Mouse (Mus musculus) stomach, embryonic 15.5 days (tissue): ENCODE measurements around the gene Atl1. TPM values are rescaled to one million over a fixed set of nuclear protein-coding genes. Genes with fewer than 3 reads are reported as not detected.

Experiments
- ATAC-seq: fragments of 200-750 bp; cut with Nextera tagmentation; 2 replicates; pipeline ENCODE4 v1.8.0; 2017; ENCODE audit warnings: low read depth, moderate number of reproducible peaks, moderate TSS enrichment; ENCODE audit not compliant: insufficient read depth, low FRiP score
- H3K27ac ChIP-seq: fragments of 300-500 bp; sonication (generic); 2 replicates; pipeline ENCODE4 v1.5.1; 2015; ENCODE audit warnings: mild to moderate bottlenecking, inconsistent platforms
- H3K27me3 ChIP-seq: fragments of 300-500 bp; sonication (generic); replicated peaks from 2 replicates; pipeline ENCODE4 v1.6.1; 2015; ENCODE audit warnings: inconsistent platforms
- H3K36me3 ChIP-seq: fragments of 300-500 bp; sonication (generic); 2 replicates; pipeline ENCODE4 v1.6.1; 2015; ENCODE audit warnings: inconsistent platforms
- H3K4me1 ChIP-seq: fragments of 300-500 bp; sonication (generic); 2 replicates; pipeline ENCODE4 v1.6.1; 2015; ENCODE audit warnings: inconsistent platforms
- H3K4me2 ChIP-seq: fragments of 300-500 bp; sonication (generic); 2 replicates; pipeline ENCODE4 v1.6.1; 2015; ENCODE audit warnings: mild to moderate bottlenecking, inconsistent platforms
- H3K4me3 ChIP-seq: fragments of 300-500 bp; sonication (generic); replicated peaks from 2 replicates; pipeline ENCODE4 v1.5.1; 2015; ENCODE audit warnings: inconsistent platforms
- H3K9ac ChIP-seq: fragments of 300-500 bp; sonication (generic); 2 replicates; pipeline ENCODE4 v1.6.1; 2015; ENCODE audit warnings: inconsistent platforms
- H3K9me3 ChIP-seq: fragments of 300-500 bp; sonication (generic); 2 replicates; pipeline ENCODE4 v1.6.1; 2016; ENCODE audit warnings: inconsistent platforms
- WGBS: fragments of 180-500 bp; shearing (Covaris S2); methylation state at CpG from one replicate; pipeline ENCODE4 v1.1.7; 2015; 5-methylcytosine and 5-hydroxymethylcytosine counted together
- polyA plus RNA-seq: library from polyadenylated mRNA; unstranded; fragments of >200 nt; fragmentation: Nextera tagmentation; extraction: Ambion mirVana; gene quantifications from 2 replicates; pipeline ENCODE4 v1.2.1, GENCODE M21; 2015

Atl1 gene
- polyA plus RNA-seq, 1 experiment from 2014 or later, result 6.9 TPM

GRCm38 (mm10) chr12:69912737-69913136 is 20.3 kb downstream of the Atl1 start:
- H3K4me3 ChIP-seq, result no peak overlapping the region
- H3K9ac ChIP-seq, result no peak overlapping the region
- H3K27me3 ChIP-seq, result no peaks in the 10 kb centered on the region
- H3K36me3 ChIP-seq, result no peaks in the 10 kb centered on the region
- ATAC-seq, result no peak
- no peak overlapping the region for H3K4me2 ChIP-seq
- WGBS, result 80% methylated on average over 7 of the region's 7 CpGs
- H3K9me3 ChIP-seq, result no peaks in the 10 kb centered on the region
- H3K27ac ChIP-seq, result no peak overlapping the region
- H3K4me1 ChIP-seq, result peaks cover 8% of the 10 kb centered on the region

GRCm38 (mm10) chr12:69917870-69918269 is 25.5 kb downstream of the Atl1 start:
- Histone ChIP-seq H3K4me1 (no peaks in the 10 kb centered on the region), H3K9me3 (no peaks in the 10 kb centered on the region), H3K36me3 (no peaks in the 10 kb centered on the region), H3K27ac (no peak overlapping the region), H3K4me2 (no peak overlapping the region), H3K9ac (no peak overlapping the region), H3K27me3 (no peaks in the 10 kb centered on the region), H3K4me3 (no peak overlapping the region)
- ATAC-seq, result no peak
- 84% methylated on average over 2 of the region's 2 CpGs for WGBS

GRCm38 (mm10) chr12:69922099-69922498 is 29.7 kb downstream of the Atl1 start:
- H3K9me3 ChIP-seq, result no peaks in the 10 kb centered on the region
- H3K4me1 ChIP-seq, result no peaks in the 10 kb centered on the region
- H3K36me3 ChIP-seq, result no peaks in the 10 kb centered on the region
- H3K4me2 ChIP-seq, result no peak overlapping the region
- whole genome bisulfite sequencing, result 56% methylated on average over 1 of the region's 1 CpGs
- H3K27me3 ChIP-seq, result no peaks in the 10 kb centered on the region
- H3K27ac ChIP-seq, result no peak overlapping the region
- H3K9ac ChIP-seq, result no peak overlapping the region
- H3K4me3 ChIP-seq, result no peak overlapping the region
- ATAC-seq, result no peak

GRCm38 (mm10) chr12:69923128-69923527 is 30.7 kb downstream of the Atl1 start:
- Histone ChIP-seq H3K27ac (no peak overlapping the region), H3K4me1 (no peaks in the 10 kb centered on the region), H3K9ac (no peak overlapping the region), H3K4me2 (no peak overlapping the region), H3K4me3 (no peak overlapping the region), H3K27me3 (no peaks in the 10 kb centered on the region), H3K36me3 (no peaks in the 10 kb centered on the region), H3K9me3 (no peaks in the 10 kb centered on the region)
- no peak for ATAC-seq
- WGBS, result 74% methylated on average over 3 of the region's 3 CpGs

- Histone ChIP-seq H3K4me1 (no peaks in the 10 kb centered on the region), H3K27ac (no peak overlapping the region), H3K4me3 (no peak overlapping the region), H3K9ac (no peak overlapping the region), H3K36me3 (no peaks in the 10 kb centered on the region), H3K9me3 (no peaks in the 10 kb centered on the region), H3K4me2 (no peak overlapping the region), H3K27me3 (no peaks in the 10 kb centered on the region)
- no peak for ATAC-seq
- WGBS, result 56% methylated on average over 3 of the region's 3 CpGs
These were observed 31.2 kb downstream of the Atl1 start for GRCm38 (mm10) chr12:69923603-69924002.

GRCm38 (mm10) chr12:69924012-69924411 is 31.6 kb downstream of the Atl1 start:
- H3K4me3 ChIP-seq, result no peak overlapping the region
- WGBS, result 18% methylated on average over 5 of the region's 5 CpGs
- no peak for ATAC-seq
- no peak overlapping the region for H3K4me2 ChIP-seq
- no peaks in the 10 kb centered on the region for H3K4me1 ChIP-seq
- no peak overlapping the region for H3K9ac ChIP-seq
- H3K27me3 ChIP-seq, result no peaks in the 10 kb centered on the region
- H3K9me3 ChIP-seq, result no peaks in the 10 kb centered on the region
- no peaks in the 10 kb centered on the region for H3K36me3 ChIP-seq
- H3K27ac ChIP-seq, result no peak overlapping the region

GRCm38 (mm10) chr12:69926716-69927115 is 34.3 kb downstream of the Atl1 start:
- Histone ChIP-seq H3K27ac (no peak overlapping the region), H3K9ac (no peak overlapping the region), H3K27me3 (no peaks in the 10 kb centered on the region), H3K4me2 (no peak overlapping the region), H3K4me1 (no peaks in the 10 kb centered on the region), H3K4me3 (no peak overlapping the region), H3K9me3 (no peaks in the 10 kb centered on the region), H3K36me3 (no peaks in the 10 kb centered on the region)
- 48% methylated on average over 7 of the region's 7 CpGs for WGBS
- ATAC-seq, result no peak; the same call in 1 of the 2 replicates

- Histone ChIP-seq H3K9ac (no peak overlapping the region), H3K36me3 (no peaks in the 10 kb centered on the region), H3K4me2 (no peak overlapping the region), H3K9me3 (no peaks in the 10 kb centered on the region), H3K4me1 (no peaks in the 10 kb centered on the region), H3K4me3 (no peak overlapping the region), H3K27me3 (no peaks in the 10 kb centered on the region), H3K27ac (no peak overlapping the region)
- no peak for ATAC-seq
- 69% methylated on average over 5 of the region's 5 CpGs for WGBS
These were observed 45.3 kb downstream of the Atl1 start for GRCm38 (mm10) chr12:69937731-69938130.

- Histone ChIP-seq H3K4me2 (no peak overlapping the region), H3K9ac (no peak overlapping the region), H3K27me3 (no peaks in the 10 kb centered on the region), H3K4me1 (no peaks in the 10 kb centered on the region), H3K9me3 (no peaks in the 10 kb centered on the region), H3K27ac (no peak overlapping the region), H3K4me3 (no peak overlapping the region), H3K36me3 (no peaks in the 10 kb centered on the region)
- 71% methylated on average over 2 of the region's 2 CpGs for WGBS
- ATAC-seq, result no peak
These were observed 46.9 kb downstream of the Atl1 start for GRCm38 (mm10) chr12:69939291-69939690.

GRCm38 (mm10) chr12:69941655-69942329 is 49.4 kb downstream of the Atl1 start:
- Histone ChIP-seq H3K9me3 (no peaks in the 10 kb centered on the region), H3K4me1 (no peaks in the 10 kb centered on the region), H3K27ac (no peak overlapping the region), H3K9ac (no peak overlapping the region), H3K27me3 (no peaks in the 10 kb centered on the region), H3K4me3 (no peak overlapping the region), H3K36me3 (no peaks in the 10 kb centered on the region), H3K4me2 (no peak overlapping the region)
- 36% methylated on average over 1 of the region's 1 CpGs for WGBS
- no peak for ATAC-seq

- no peak for ATAC-seq
- no peaks in the 10 kb centered on the region for H3K36me3 ChIP-seq
- no peak overlapping the region for H3K27ac ChIP-seq
- no peaks in the 10 kb centered on the region for H3K27me3 ChIP-seq
- H3K9ac ChIP-seq, result no peak overlapping the region
- no peak overlapping the region for H3K4me3 ChIP-seq
- H3K4me2 ChIP-seq, result no peak overlapping the region
- WGBS, result 92% methylated on average over 5 of the region's 5 CpGs
- H3K4me1 ChIP-seq, result no peaks in the 10 kb centered on the region
- H3K9me3 ChIP-seq, result no peaks in the 10 kb centered on the region
These were observed 53.4 kb downstream of the Atl1 start for GRCm38 (mm10) chr12:69945861-69946260.

GRCm38 (mm10) chr12:69947502-69947901 is 55.1 kb downstream of the Atl1 start:
- Histone ChIP-seq H3K4me2 (no peak overlapping the region), H3K27ac (no peak overlapping the region), H3K4me1 (no peaks in the 10 kb centered on the region), H3K9ac (no peak overlapping the region), H3K9me3 (no peaks in the 10 kb centered on the region), H3K27me3 (no peaks in the 10 kb centered on the region), H3K4me3 (no peak overlapping the region), H3K36me3 (no peaks in the 10 kb centered on the region)
- WGBS, result 54% methylated on average over 3 of the region's 3 CpGs
- ATAC-seq, result no peak

GRCm38 (mm10) chr12:69957378-69957777 is 65.0 kb downstream of the Atl1 start:
- WGBS, result 85% methylated on average over 2 of the region's 2 CpGs
- H3K4me3 ChIP-seq, result no peak overlapping the region

More at GRCm38 (mm10) chr12:69957378-69957777, 65.0 kb downstream of the Atl1 start:
- H3K9ac ChIP-seq, result no peak overlapping the region
- H3K27me3 ChIP-seq, result no peaks in the 10 kb centered on the region
- no peak overlapping the region for H3K27ac ChIP-seq
- ATAC-seq, result no peak
- no peaks in the 10 kb centered on the region for H3K9me3 ChIP-seq
- H3K36me3 ChIP-seq, result 0 out of 2 replicates have a peak, but pooled peaks cover 3% of the 10 kb centered on the region
- H3K4me2 ChIP-seq, result no peak overlapping the region
- no peaks in the 10 kb centered on the region for H3K4me1 ChIP-seq
